Mouse (Mus musculus): ENCODE measurements at regions not wholly inside any gene's neighbourhood (a gene's known extent, or its start where the extent isn't known, plus 50 kb on each side); places are given as distances from the start of the nearest gene placed in this dataset.

- DNase-seq (ENCODE audit: low spot score in 2 of 2) = no peak
These were observed 78.4 kb upstream of the Nav3 start for GRCm38 (mm10) chr10:110534387-110534786.

- DNase-seq (ENCODE audit: low spot score in 2 of 2) = no peak
These were observed 86.7 kb upstream of the Nav3 start for GRCm38 (mm10) chr10:110542712-110543111.

GRCm38 (mm10) chr10:110548391-110548790, 92.4 kb upstream of the Nav3 start:
- no peak for DNase-seq (ENCODE audit: low spot score in 2 of 2)

GRCm38 (mm10) chr10:110553954-110554353, 98.0 kb upstream of the Nav3 start:
- DNase-seq (ENCODE audit: low spot score in 2 of 2) = no peak

GRCm38 (mm10) chr10:110556326-110556883, 100.4 kb upstream of the Nav3 start:
- no peak for DNase-seq (ENCODE audit: low spot score in 2 of 2)

- no peak for DNase-seq (ENCODE audit: low spot score in 2 of 2)
These were observed 107.1 kb upstream of the Nav3 start for GRCm38 (mm10) chr10:110563057-110563456.

GRCm38 (mm10) chr10:110563571-110563970, 107.6 kb upstream of the Nav3 start:
- peak; percentile 19 to 24 for DNase-seq (ENCODE audit: low spot score in 2 of 2)

GRCm38 (mm10) chr10:110566260-110567050, 110.5 kb upstream of the Nav3 start:
- DNase-seq (ENCODE audit: low spot score in 2 of 2) = no peak

GRCm38 (mm10) chr10:110570465-110570864, 114.5 kb upstream of the Nav3 start:
- no peak for DNase-seq (ENCODE audit: low spot score in 2 of 2)

GRCm38 (mm10) chr10:110571179-110571578, 115.2 kb upstream of the Nav3 start:
- DNase-seq (ENCODE audit: low spot score in 2 of 2) = peak; percentile 10 to 17

GRCm38 (mm10) chr10:110573530-110573929, 117.5 kb upstream of the Nav3 start:
- no peak for DNase-seq (ENCODE audit: low spot score in 2 of 2)

GRCm38 (mm10) chr10:110586029-110586428, 130.0 kb upstream of the Nav3 start:
- DNase-seq (ENCODE audit: low spot score in 2 of 2) = no peak

GRCm38 (mm10) chr10:110586507-110586906, 130.5 kb upstream of the Nav3 start:
- DNase-seq (ENCODE audit: low spot score in 2 of 2) = no peak

GRCm38 (mm10) chr10:110587529-110587928, 131.5 kb upstream of the Nav3 start:
- DNase-seq (ENCODE audit: low spot score in 2 of 2) = no peak

- DNase-seq (ENCODE audit: low spot score in 2 of 2) = peak; percentile 32 to 41
These were observed 144.4 kb upstream of the Nav3 start for GRCm38 (mm10) chr10:110600352-110600853.

GRCm38 (mm10) chr10:110610336-110610735, 134.9 kb upstream of the E2f7 start:
- DNase-seq (ENCODE audit: low spot score in 2 of 2) = no peak

- DNase-seq (ENCODE audit: low spot score in 2 of 2) = no peak
These were observed 128.2 kb upstream of the E2f7 start for GRCm38 (mm10) chr10:110617004-110617403.

- peak in 1 of 2 experiments; percentile 6 for DNase-seq (ENCODE audit: low spot score in 2 of 2)
These were observed 126.0 kb upstream of the E2f7 start for GRCm38 (mm10) chr10:110619193-110619592.

GRCm38 (mm10) chr10:110625644-110626043, 119.6 kb upstream of the E2f7 start:
- no peak for DNase-seq (ENCODE audit: low spot score in 2 of 2)

- no peak for DNase-seq (ENCODE audit: low spot score in 2 of 2)
These were observed 104.8 kb upstream of the E2f7 start for GRCm38 (mm10) chr10:110640406-110640805.

GRCm38 (mm10) chr10:110642065-110642690, 103.1 kb upstream of the E2f7 start:
- DNase-seq (ENCODE audit: low spot score in 2 of 2) = no peak

GRCm38 (mm10) chr10:110647603-110648002, 97.6 kb upstream of the E2f7 start:
- DNase-seq (ENCODE audit: low spot score in 2 of 2) = no peak

Measured in layer of hippocampus, adult 8-10 months (tissue).